Mouse (Mus musculus) stomach, postnatal 0 days (tissue): ENCODE measurements at regions not wholly inside any gene's neighbourhood (a gene's known extent, or its start where the extent isn't known, plus 50 kb on each side); places are given as distances from the start of the nearest gene placed in this dataset.
A peak's percentile ranks its signal among the peaks of the same experiment; 100 is the strongest.

Experiments used
- ATAC-seq: fragments of 200-750 bp; cut with Nextera tagmentation; 2 replicates; pipeline ENCODE4 v1.8.0; 2017; ENCODE audit not compliant: low FRiP score, low TSS enrichment
- DNase-seq: peaks from one replicate; pipeline ENCODE4 v3.0.0-alpha.2; 2016; ENCODE audit warnings: low spot score
- H3K27ac ChIP-seq: fragments of 300-500 bp; sonication (generic); replicated peaks from 2 replicates; pipeline ENCODE4 v1.5.1; 2014; ENCODE audit warnings: mild to moderate bottlenecking, control low read depth
- H3K27me3 ChIP-seq: fragments of 300-500 bp; sonication (generic); 2 replicates; pipeline ENCODE4 v1.6.1; 2014; ENCODE audit warnings: low read length; ENCODE audit not compliant: control insufficient read depth, insufficient read depth
- H3K36me3 ChIP-seq: fragments of 300-500 bp; sonication (generic); 2 replicates; pipeline ENCODE4 v1.6.1; 2014; ENCODE audit warnings: low read length, mixed read lengths; ENCODE audit not compliant: control insufficient read depth, insufficient read depth
- H3K4me1 ChIP-seq: fragments of 300-500 bp; sonication (generic); replicated peaks from 2 replicates; pipeline ENCODE4 v1.6.1; 2014; ENCODE audit warnings: antibody characterized with exemption; ENCODE audit not compliant: control insufficient read depth, insufficient read depth
- H3K4me2 ChIP-seq: fragments of 300-500 bp; sonication (generic); replicated peaks from 2 replicates; pipeline ENCODE4 v1.6.1; 2014; ENCODE audit warnings: low read depth, mild to moderate bottlenecking, control low read depth, moderate library complexity
- H3K4me3 ChIP-seq: fragments of 300-500 bp; sonication (generic); 2 replicates; pipeline ENCODE4 v1.5.1; 2014; ENCODE audit warnings: low read depth, low read length, control low read depth
- H3K9ac ChIP-seq: fragments of 300-500 bp; sonication (generic); 2 replicates; pipeline ENCODE4 v1.6.1; 2014; ENCODE audit warnings: mild to moderate bottlenecking, low read length, control low read depth, mixed read lengths
- H3K9me3 ChIP-seq: fragments of 300-500 bp; sonication (generic); 2 replicates; pipeline ENCODE4 v1.6.1; 2016; ENCODE audit warnings: low read length; ENCODE audit not compliant: control insufficient read depth
- CTCF ChIP-seq: IDR thresholded peaks from 2 replicates; pipeline ENCODE4 v1.5.1; 2016; ENCODE audit warnings: antibody characterized with exemption, low read depth, mild to moderate bottlenecking, moderate library complexity
- EP300 ChIP-seq: optimal IDR thresholded peaks from 2 replicates; pipeline ENCODE3; 2016; ENCODE audit warnings: antibody characterized with exemption
- WGBS: fragments of 180-500 bp; shearing (Covaris S2); extraction: QIAGEN DNeasy Blood & Tissue Kit; methylation state at CpG from one replicate; pipeline ENCODE4 v1.1.7; 2014; 5-methylcytosine and 5-hydroxymethylcytosine counted together

DNA sequence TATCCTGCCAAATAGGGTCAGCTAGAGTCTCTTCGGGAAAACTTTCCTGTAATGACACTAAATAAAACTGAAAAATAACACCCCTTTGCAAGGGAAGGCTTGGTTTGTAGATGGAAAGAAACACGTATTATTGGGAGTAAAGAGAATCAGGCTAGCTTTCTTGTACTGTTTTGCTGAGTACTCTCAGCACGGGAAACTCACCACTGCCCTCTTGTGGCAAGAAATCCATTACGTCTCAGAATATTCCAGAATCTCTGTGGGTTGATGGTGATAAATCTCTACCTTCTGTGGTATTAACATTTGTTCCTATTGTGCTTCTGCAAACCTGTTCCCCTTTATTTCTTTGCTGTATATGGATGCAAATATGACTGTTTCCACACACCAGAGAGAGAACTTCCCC is 64.8 kb upstream of the Nmur2 start:
- ATAC-seq (no peak), DNase-seq (peak; percentile 53)
- WGBS = 22% methylated on average over 4 of the region's 4 CpGs

DNA sequence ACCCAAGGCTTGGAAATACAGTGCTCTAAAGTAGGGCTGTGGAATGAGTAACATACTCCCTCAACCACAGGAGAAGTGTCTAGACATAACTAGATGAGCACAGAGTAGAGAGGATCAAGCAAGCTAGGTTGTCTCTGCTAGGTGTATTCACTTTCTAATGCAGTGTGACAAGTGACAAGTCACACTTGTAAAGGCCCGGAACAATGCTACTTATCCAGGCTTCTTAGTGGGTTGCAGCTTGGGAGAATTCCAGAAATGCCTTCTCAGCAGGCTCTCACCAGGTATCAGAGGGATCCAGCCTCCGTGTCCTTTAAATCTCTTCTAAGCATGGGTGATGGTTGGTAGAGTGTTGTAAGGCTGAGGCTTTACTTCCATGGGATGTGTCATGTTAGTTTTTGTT is 52.1 kb upstream of the Nmur2 start:
- Histone ChIP-seq H3K9me3 (no peaks in the 10 kb centered on the region), H3K36me3 (no peaks in the 10 kb centered on the region), H3K4me2 (no peak overlapping the region), H3K4me3 (no peak overlapping the region), H3K27ac (no peak overlapping the region), H3K4me1 (no peaks in the 10 kb centered on the region), H3K9ac (no peak overlapping the region), H3K27me3 (no peaks in the 10 kb centered on the region)
- DNase-seq (no peak), ATAC-seq (no peak)
- 33% methylated on average over 2 of the region's 2 CpGs for WGBS
- no peak for TF ChIP-seq CTCF
- no peak for TF ChIP-seq EP300

More for the DNA sequence above, 64.8 kb upstream of the Nmur2 start:
- Histone ChIP-seq H3K4me1 (no peaks in the 10 kb centered on the region), H3K9me3 (no peaks in the 10 kb centered on the region), H3K4me3 (no peak overlapping the region), H3K27ac (no peak overlapping the region), H3K4me2 (no peak overlapping the region), H3K27me3 (no peaks in the 10 kb centered on the region), H3K9ac (no peak overlapping the region), H3K36me3 (no peaks in the 10 kb centered on the region)
- TF ChIP-seq EP300 (no peak), CTCF (peak; percentile 89)
